Mouse (Mus musculus): ENCODE data around the gene U2af1l4. TPM values are rescaled to one million over a fixed set of nuclear protein-coding genes. Genes with fewer than 3 reads are reported as not detected.
A peak's percentile ranks its signal among the peaks of the same experiment; 100 is the strongest.

The U2af1l4 gene
- polyA plus RNA-seq, 1 experiment from 2014 or later: 88.4 TPM

GRCm38 (mm10) chr7:30596811-30597210, 33.7 kb downstream of the U2af1l4 start:
- 69% methylated on average over 5 of the region's 5 CpGs for WGBS
- ATAC-seq: no peak

GRCm38 (mm10) chr7:30598786-30599185, 35.7 kb downstream of the U2af1l4 start, which contains the start of gene Zbtb32:
Gene Zbtb32, minus strand, starts transcription at chr7:30598909.
- Histone ChIP-seq H3K27me3 (ENCODE audit: control insufficient read depth, insufficient read depth, low read depth, low read length) (no peaks in the 10 kb centered on the region), H3K9ac (ENCODE audit: low read depth, low read length) (no peak within 1 kb of the TSS), H3K4me3 (ENCODE audit: low read depth, low read length) (no peak within 1 kb of the TSS), H3K9me3 (replicated peaks; ENCODE audit: control insufficient read depth, low read length, poor library complexity, severe bottlenecking) (no peaks in the 10 kb centered on the region), H3K27ac (ENCODE audit: low read length) (no peak within 1 kb of the TSS), H3K4me2 (ENCODE audit: low read length) (peak within 1 kb of the TSS; percentile 32), H3K4me1 (ENCODE audit: control insufficient read depth, insufficient read depth, low read length) (peaks cover 4% of the 10 kb centered on the region; the same call in 1 of the 2 replicates), H3K36me3 (ENCODE audit: control insufficient read depth, insufficient read depth, low read length) (no peaks in the 10 kb centered on the region)
- WGBS: 95% methylated on average over 12 of the region's 12 CpGs
- no peak for ATAC-seq

More at GRCm38 (mm10) chr7:30596811-30597210, 33.7 kb downstream of the U2af1l4 start:
- H3K9me3 ChIP-seq (replicated peaks; ENCODE audit: control insufficient read depth, low read length, poor library complexity, severe bottlenecking): no peaks in the 10 kb centered on the region
- H3K9ac ChIP-seq (ENCODE audit: low read depth, low read length): no peak overlapping the region
- peaks cover 4% of the 10 kb centered on the region; the same call in 1 of the 2 replicates for H3K4me1 ChIP-seq (ENCODE audit: control insufficient read depth, insufficient read depth, low read length)
- no peak overlapping the region for H3K27ac ChIP-seq (ENCODE audit: low read length)
- no peaks in the 10 kb centered on the region for H3K36me3 ChIP-seq (ENCODE audit: control insufficient read depth, insufficient read depth, low read length)
- H3K4me3 ChIP-seq (ENCODE audit: low read depth, low read length): no peak overlapping the region
- no peaks in the 10 kb centered on the region for H3K27me3 ChIP-seq (ENCODE audit: control insufficient read depth, insufficient read depth, low read depth, low read length)
- H3K4me2 ChIP-seq (ENCODE audit: low read length): no peak overlapping the region

- H3K4me3 ChIP-seq (ENCODE audit: low read depth, low read length): no peak overlapping the region
- no peak overlapping the region for H3K9ac ChIP-seq (ENCODE audit: low read depth, low read length)
- H3K36me3 ChIP-seq (ENCODE audit: control insufficient read depth, insufficient read depth, low read length): no peaks in the 10 kb centered on the region
- H3K27me3 ChIP-seq (ENCODE audit: control insufficient read depth, insufficient read depth, low read depth, low read length): no peaks in the 10 kb centered on the region
- no peaks in the 10 kb centered on the region for H3K9me3 ChIP-seq (replicated peaks; ENCODE audit: control insufficient read depth, low read length, poor library complexity, severe bottlenecking)
- peak overlapping the region; percentile 32 for H3K4me2 ChIP-seq (ENCODE audit: low read length)
- H3K4me1 ChIP-seq (ENCODE audit: control insufficient read depth, insufficient read depth, low read length): peaks cover 4% of the 10 kb centered on the region; the same call in 1 of the 2 replicates
- no peak overlapping the region for H3K27ac ChIP-seq (ENCODE audit: low read length)
- under 1% methylated on average over 16 of the region's 16 CpGs for WGBS
- peak; percentile 98 for ATAC-seq
Observed at GRCm38 (mm10) chr7:30599933-30600353, 36.8 kb downstream of the U2af1l4 start.

- Histone ChIP-seq H3K27me3 (ENCODE audit: control insufficient read depth, insufficient read depth, low read depth, low read length) (no peaks in the 10 kb centered on the region), H3K9me3 (replicated peaks; ENCODE audit: control insufficient read depth, low read length, poor library complexity, severe bottlenecking) (no peaks in the 10 kb centered on the region), H3K4me3 (ENCODE audit: low read depth, low read length) (no peak overlapping the region), H3K36me3 (ENCODE audit: control insufficient read depth, insufficient read depth, low read length) (no peaks in the 10 kb centered on the region), H3K4me2 (ENCODE audit: low read length) (no peak overlapping the region; the same call in 1 of the 2 replicates), H3K4me1 (ENCODE audit: control insufficient read depth, insufficient read depth, low read length) (peaks cover 4% of the 10 kb centered on the region; the same call in 1 of the 2 replicates), H3K27ac (ENCODE audit: low read length) (no peak overlapping the region), H3K9ac (ENCODE audit: low read depth, low read length) (no peak overlapping the region)
- 76% methylated on average over 7 of the region's 7 CpGs for WGBS
- ATAC-seq: no peak; the same call in 1 of the 2 replicates
Observed at GRCm38 (mm10) chr7:30600651-30601050, 37.5 kb downstream of the U2af1l4 start.

GRCm38 (mm10) chr7:30602583-30602982, 39.5 kb downstream of the U2af1l4 start:
- ATAC-seq: no peak
- Histone ChIP-seq H3K4me1 (ENCODE audit: control insufficient read depth, insufficient read depth, low read length) (peaks cover 4% of the 10 kb centered on the region; the same call in 1 of the 2 replicates), H3K4me3 (ENCODE audit: low read depth, low read length) (no peak overlapping the region), H3K9ac (ENCODE audit: low read depth, low read length) (no peak overlapping the region), H3K4me2 (ENCODE audit: low read length) (no peak overlapping the region), H3K27ac (ENCODE audit: low read length) (no peak overlapping the region), H3K27me3 (ENCODE audit: control insufficient read depth, insufficient read depth, low read depth, low read length) (no peaks in the 10 kb centered on the region), H3K9me3 (replicated peaks; ENCODE audit: control insufficient read depth, low read length, poor library complexity, severe bottlenecking) (no peaks in the 10 kb centered on the region), H3K36me3 (ENCODE audit: control insufficient read depth, insufficient read depth, low read length) (no peaks in the 10 kb centered on the region)
- WGBS: 55% methylated on average over 3 of the region's 3 CpGs

- H3K27me3 ChIP-seq (ENCODE audit: control insufficient read depth, insufficient read depth, low read depth, low read length): no peaks in the 10 kb centered on the region
- no peak for ATAC-seq
- no peak overlapping the region for H3K27ac ChIP-seq (ENCODE audit: low read length)
- no peak overlapping the region for H3K4me2 ChIP-seq (ENCODE audit: low read length)
- H3K9me3 ChIP-seq (replicated peaks; ENCODE audit: control insufficient read depth, low read length, poor library complexity, severe bottlenecking): no peaks in the 10 kb centered on the region
- H3K36me3 ChIP-seq (ENCODE audit: control insufficient read depth, insufficient read depth, low read length): no peaks in the 10 kb centered on the region
- 54% methylated on average over 8 of the region's 8 CpGs for WGBS
- H3K4me3 ChIP-seq (ENCODE audit: low read depth, low read length): no peak overlapping the region
- no peak overlapping the region for H3K9ac ChIP-seq (ENCODE audit: low read depth, low read length)
- H3K4me1 ChIP-seq (ENCODE audit: control insufficient read depth, insufficient read depth, low read length): peaks cover 4% of the 10 kb centered on the region; the same call in 1 of the 2 replicates
Observed at GRCm38 (mm10) chr7:30604424-30604823, 41.3 kb downstream of the U2af1l4 start.

GRCm38 (mm10) chr7:30604944-30605343, 41.8 kb downstream of the U2af1l4 start:
- Histone ChIP-seq H3K36me3 (ENCODE audit: control insufficient read depth, insufficient read depth, low read length) (no peaks in the 10 kb centered on the region), H3K4me3 (ENCODE audit: low read depth, low read length) (no peak overlapping the region), H3K4me2 (ENCODE audit: low read length) (no peak overlapping the region), H3K9me3 (replicated peaks; ENCODE audit: control insufficient read depth, low read length, poor library complexity, severe bottlenecking) (no peaks in the 10 kb centered on the region), H3K27ac (ENCODE audit: low read length) (no peak overlapping the region), H3K9ac (ENCODE audit: low read depth, low read length) (no peak overlapping the region), H3K4me1 (ENCODE audit: control insufficient read depth, insufficient read depth, low read length) (no peaks in the 10 kb centered on the region), H3K27me3 (ENCODE audit: control insufficient read depth, insufficient read depth, low read depth, low read length) (no peaks in the 10 kb centered on the region)
- no peak for ATAC-seq
- WGBS: 81% methylated on average over 8 of the region's 8 CpGs

GRCm38 (mm10) chr7:30607706-30608309, 44.7 kb downstream of the U2af1l4 start:
- Histone ChIP-seq H3K27ac (ENCODE audit: low read length) (no peak overlapping the region), H3K36me3 (ENCODE audit: control insufficient read depth, insufficient read depth, low read length) (no peaks in the 10 kb centered on the region), H3K4me2 (ENCODE audit: low read length) (no peak overlapping the region), H3K27me3 (ENCODE audit: control insufficient read depth, insufficient read depth, low read depth, low read length) (no peaks in the 10 kb centered on the region), H3K9me3 (replicated peaks; ENCODE audit: control insufficient read depth, low read length, poor library complexity, severe bottlenecking) (no peaks in the 10 kb centered on the region), H3K4me1 (ENCODE audit: control insufficient read depth, insufficient read depth, low read length) (no peaks in the 10 kb centered on the region), H3K4me3 (ENCODE audit: low read depth, low read length) (no peak overlapping the region), H3K9ac (ENCODE audit: low read depth, low read length) (no peak overlapping the region)
- WGBS: 30% methylated on average over 8 of the region's 8 CpGs
- no peak for ATAC-seq

GRCm38 (mm10) chr7:30608476-30608875, 45.4 kb downstream of the U2af1l4 start:
- no peak overlapping the region for H3K4me2 ChIP-seq (ENCODE audit: low read length)

More at GRCm38 (mm10) chr7:30608476-30608875, 45.4 kb downstream of the U2af1l4 start:
- H3K9me3 ChIP-seq (replicated peaks; ENCODE audit: control insufficient read depth, low read length, poor library complexity, severe bottlenecking): no peaks in the 10 kb centered on the region
- H3K27me3 ChIP-seq (ENCODE audit: control insufficient read depth, insufficient read depth, low read depth, low read length): no peaks in the 10 kb centered on the region
- H3K27ac ChIP-seq (ENCODE audit: low read length): no peak overlapping the region
- ATAC-seq: no peak
- no peak overlapping the region for H3K4me3 ChIP-seq (ENCODE audit: low read depth, low read length)
- no peak overlapping the region for H3K9ac ChIP-seq (ENCODE audit: low read depth, low read length)
- no peaks in the 10 kb centered on the region for H3K4me1 ChIP-seq (ENCODE audit: control insufficient read depth, insufficient read depth, low read length)
- WGBS: 49% methylated on average over 16 of the region's 16 CpGs
- H3K36me3 ChIP-seq (ENCODE audit: control insufficient read depth, insufficient read depth, low read length): no peaks in the 10 kb centered on the region
